Mouse (Mus musculus) neural tube, embryonic 11.5 days (tissue): ENCODE measurements around the gene S100a14. TPM values are rescaled to one million over a fixed set of nuclear protein-coding genes. Genes with fewer than 3 reads are reported as not detected.

Source experiments
- ATAC-seq: fragments of 200-750 bp; cut with Nextera tagmentation; 2 replicates; pipeline ENCODE4 v1.8.0; 2017; ENCODE audit warnings: moderate number of reproducible peaks, mild to moderate bottlenecking, moderate TSS enrichment, moderate library complexity; ENCODE audit not compliant: insufficient read depth, low FRiP score, low TSS enrichment
- DNase-seq: peaks from one replicate; pipeline ENCODE4 v3.0.0-alpha.2; 2015; ENCODE audit warnings: low spot score
- H3K27ac ChIP-seq: fragments of 300-500 bp; sonication (generic); 2 replicates; pipeline ENCODE4 v1.5.1; 2014; ENCODE audit warnings: low read depth, mild to moderate bottlenecking, low read length
- H3K27me3 ChIP-seq: fragments of 300-500 bp; sonication (generic); 2 replicates; pipeline ENCODE4 v1.6.1; 2014; ENCODE audit warnings: mild to moderate bottlenecking, low read length, mixed read lengths; ENCODE audit not compliant: control insufficient read depth, insufficient read depth
- H3K36me3 ChIP-seq: fragments of 300-500 bp; sonication (generic); 2 replicates; pipeline ENCODE4 v1.6.1; 2014; ENCODE audit warnings: mild to moderate bottlenecking, low read length, moderate library complexity, mixed read lengths; ENCODE audit not compliant: control insufficient read depth, insufficient read depth
- H3K4me1 ChIP-seq: fragments of 300-500 bp; sonication (generic); 2 replicates; pipeline ENCODE4 v1.6.1; 2014; ENCODE audit warnings: low read length, mixed read lengths; ENCODE audit not compliant: control insufficient read depth, insufficient read depth
- H3K4me2 ChIP-seq: fragments of 300-500 bp; sonication (generic); 2 replicates; pipeline ENCODE4 v1.6.1; 2014; ENCODE audit warnings: low read depth, mild to moderate bottlenecking, moderate library complexity
- H3K4me3 ChIP-seq: fragments of 300-500 bp; sonication (generic); 2 replicates; pipeline ENCODE4 v1.5.1; 2014; ENCODE audit warnings: low read depth, low read length
- H3K9ac ChIP-seq: fragments of 300-500 bp; sonication (generic); 2 replicates; pipeline ENCODE4 v1.6.1; 2014; ENCODE audit warnings: mild to moderate bottlenecking, low read length
- H3K9me3 ChIP-seq: fragments of 300-500 bp; sonication (generic); 2 replicates; pipeline ENCODE4 v1.6.1; 2016; ENCODE audit warnings: low read length; ENCODE audit not compliant: control insufficient read depth
- WGBS: fragments of 180-500 bp; shearing (Covaris S2); extraction: QIAGEN DNeasy Blood & Tissue Kit; methylation state at CpG from one replicate; pipeline ENCODE4 v1.1.7; 2014; 5-methylcytosine and 5-hydroxymethylcytosine counted together
- polyA plus RNA-seq: library from polyadenylated mRNA; unstranded; fragments of >200 nt; fragmentation: Nextera tagmentation; extraction: Ambion mirVana; gene quantifications from 2 replicates; pipeline ENCODE4 v1.2.1, GENCODE M21; 2014

The S100a14 gene
- polyA plus RNA-seq, 1 experiment from 2014 or later, result not detected

- no peak for DNase-seq
- 76% methylated on average over 5 of the region's 5 CpGs for WGBS
- no peak for ATAC-seq
- H3K4me3 ChIP-seq, result no peak overlapping the region
- H3K9ac ChIP-seq, result no peak overlapping the region
- no peaks in the 10 kb centered on the region for H3K27me3 ChIP-seq
- no peaks in the 10 kb centered on the region for H3K4me1 ChIP-seq
- H3K4me2 ChIP-seq, result no peak overlapping the region
- H3K9me3 ChIP-seq, result no peaks in the 10 kb centered on the region
- H3K36me3 ChIP-seq, result no peaks in the 10 kb centered on the region
- no peak overlapping the region for H3K27ac ChIP-seq
Observed at GRCm38 (mm10) chr3:90531713-90532112, 5.1 kb downstream of the S100a14 start.

DNA sequence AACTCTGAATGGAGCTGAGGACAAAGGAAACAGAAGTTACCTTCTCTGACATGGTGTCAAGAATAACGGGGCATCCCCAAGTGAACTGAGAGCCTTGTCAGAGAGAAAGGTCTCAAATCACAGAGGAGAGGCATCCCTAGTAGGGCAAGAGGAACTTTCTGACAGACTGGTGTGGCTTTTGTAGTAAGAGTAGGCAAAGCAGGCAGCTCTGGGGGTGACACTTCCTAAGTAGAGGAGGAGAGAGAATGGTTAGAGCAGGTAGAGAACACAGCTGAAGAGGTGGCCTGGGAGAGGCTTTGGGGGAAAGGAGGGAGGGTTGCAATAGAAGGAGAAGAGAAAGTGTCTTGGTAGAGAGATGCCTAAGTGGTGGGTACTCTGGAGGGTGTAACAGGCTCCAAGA lies 8.8 kb downstream of the S100a14 start:
- ATAC-seq, result no peak
- Histone ChIP-seq H3K4me3 (no peak overlapping the region), H3K36me3 (no peaks in the 10 kb centered on the region), H3K4me2 (no peak overlapping the region), H3K4me1 (no peaks in the 10 kb centered on the region), H3K27me3 (no peaks in the 10 kb centered on the region), H3K9ac (no peak overlapping the region), H3K9me3 (no peaks in the 10 kb centered on the region), H3K27ac (no peak overlapping the region)
- no peak for DNase-seq
- whole genome bisulfite sequencing, result 82% methylated on average over 1 of the region's 1 CpGs

DNA sequence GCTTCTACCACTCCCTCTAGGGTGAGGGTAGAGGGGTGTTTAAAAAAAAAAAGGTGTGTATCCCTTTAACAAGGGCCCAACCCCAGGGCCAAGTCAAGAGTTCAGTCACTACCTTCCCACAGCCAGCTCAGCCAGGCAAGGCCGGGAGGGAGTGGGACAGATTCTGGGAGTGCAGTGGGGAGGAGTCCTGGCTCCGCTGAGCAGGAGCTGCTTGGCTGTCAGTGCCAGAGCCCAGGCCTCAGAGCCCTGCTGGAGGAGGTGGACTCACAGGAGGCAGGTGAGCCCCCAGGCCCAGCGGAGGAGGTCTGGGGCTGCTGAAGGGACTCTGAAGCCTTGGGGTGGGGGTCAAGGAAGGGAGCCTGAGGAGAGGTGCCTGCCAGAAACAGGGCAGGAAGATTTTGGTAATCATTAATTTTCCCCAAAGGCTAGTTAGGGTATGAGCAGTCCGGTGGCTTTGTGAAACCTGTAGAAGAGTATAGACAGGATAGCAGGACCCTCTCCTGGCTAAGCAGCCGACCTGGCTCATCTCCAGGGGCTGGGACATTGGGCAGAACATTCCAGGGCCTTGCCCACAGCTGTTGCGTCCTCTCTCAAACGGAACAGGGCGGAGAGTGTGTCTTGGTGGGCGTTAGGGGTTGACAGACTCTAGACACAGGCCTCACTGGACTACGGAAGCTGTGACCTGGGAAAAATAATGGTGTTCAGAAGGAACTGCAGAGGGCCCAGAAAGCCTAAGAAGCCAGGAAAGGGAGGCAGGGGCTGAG lies 10.7 kb downstream of the S100a14 start, which contains the start of gene S100a16:
S100a16 (plus strand) TSS at position 114 of the 764 bp plus-strand sequence.
- H3K4me2 ChIP-seq, result no peak within 1 kb of the TSS
- ATAC-seq, result no peak
- H3K9me3 ChIP-seq, result no peaks in the 10 kb centered on the region
- no peak within 1 kb of the TSS for H3K27ac ChIP-seq
- H3K36me3 ChIP-seq, result no peaks in the 10 kb centered on the region
- H3K9ac ChIP-seq, result no peak within 1 kb of the TSS
- WGBS, result 41% methylated on average over 10 of the region's 10 CpGs
- H3K4me1 ChIP-seq, result peaks cover 3% of the 10 kb centered on the region; the same call in 1 of the 2 replicates
- no peak within 1 kb of the TSS for H3K4me3 ChIP-seq
- DNase-seq, result no peak
- no peaks in the 10 kb centered on the region for H3K27me3 ChIP-seq

- ATAC-seq (no peak), DNase-seq (no peak)
- Histone ChIP-seq H3K27me3 (no peaks in the 10 kb centered on the region), H3K4me3 (no peak overlapping the region), H3K9me3 (no peaks in the 10 kb centered on the region), H3K4me1 (peaks cover 3% of the 10 kb centered on the region; the same call in 1 of the 2 replicates), H3K27ac (no peak overlapping the region), H3K4me2 (no peak overlapping the region), H3K9ac (no peak overlapping the region), H3K36me3 (no peaks in the 10 kb centered on the region)
- 82% methylated on average over 5 of the region's 5 CpGs for WGBS
Observed at GRCm38 (mm10) chr3:90537905-90538296, 11.2 kb downstream of the S100a14 start.

DNA sequence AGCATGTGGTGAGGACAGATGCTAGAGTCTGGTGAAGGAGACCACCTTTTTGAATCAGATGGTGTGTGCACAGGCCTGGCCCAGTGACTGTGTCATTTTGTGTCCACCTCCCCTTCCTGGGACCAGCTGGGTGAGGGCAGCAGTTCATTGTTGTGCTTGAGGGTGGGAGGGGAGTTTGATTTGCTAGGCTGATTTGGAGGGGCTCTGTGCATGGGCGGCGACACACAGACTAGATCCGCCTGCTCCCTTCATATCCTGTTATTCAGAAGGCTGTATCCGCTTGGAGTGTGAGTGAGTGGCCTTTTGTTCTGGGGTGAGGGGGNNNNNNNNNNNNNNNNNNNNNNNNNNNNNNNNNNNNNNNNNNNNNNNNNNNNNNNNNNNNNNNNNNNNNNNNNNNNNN lies 14.2 kb downstream of the S100a14 start:
- Histone ChIP-seq H3K27me3 (no peaks in the 10 kb centered on the region), H3K9ac (peak overlapping the region; percentile 23; the same call in 1 of the 2 replicates), H3K27ac (no peak overlapping the region), H3K4me2 (no peak overlapping the region), H3K9me3 (no peaks in the 10 kb centered on the region), H3K4me3 (no peak overlapping the region), H3K4me1 (peaks cover 3% of the 10 kb centered on the region; the same call in 1 of the 2 replicates), H3K36me3 (no peaks in the 10 kb centered on the region)
- ATAC-seq (peak; percentile 58; the same call in 1 of the 2 replicates), DNase-seq (peak; percentile 31)
- 47% methylated on average over 4 of the region's 4 CpGs for WGBS

GRCm38 (mm10) chr3:90549676-90550420 lies 23.2 kb downstream of the S100a14 start:
- no peak overlapping the region for H3K4me3 ChIP-seq
- 44% methylated on average over 5 of the region's 5 CpGs for WGBS
- H3K9me3 ChIP-seq, result no peaks in the 10 kb centered on the region
- no peaks in the 10 kb centered on the region for H3K4me1 ChIP-seq
- H3K36me3 ChIP-seq, result no peaks in the 10 kb centered on the region
- DNase-seq, result no peak
- no peak for ATAC-seq
- no peak overlapping the region for H3K4me2 ChIP-seq
- H3K9ac ChIP-seq, result no peak overlapping the region
- H3K27me3 ChIP-seq, result no peaks in the 10 kb centered on the region
- H3K27ac ChIP-seq, result no peak overlapping the region

GRCm38 (mm10) chr3:90550421-90550790 lies 23.8 kb downstream of the S100a14 start:
- no peak overlapping the region for H3K27ac ChIP-seq
- H3K4me2 ChIP-seq, result no peak overlapping the region
- H3K9ac ChIP-seq, result no peak overlapping the region
- DNase-seq, result no peak
- no peak for ATAC-seq
- no peaks in the 10 kb centered on the region for H3K9me3 ChIP-seq
- H3K4me1 ChIP-seq, result no peaks in the 10 kb centered on the region
- H3K4me3 ChIP-seq, result no peak overlapping the region
- H3K36me3 ChIP-seq, result no peaks in the 10 kb centered on the region
- H3K27me3 ChIP-seq, result no peaks in the 10 kb centered on the region
- 92% methylated on average over 2 of the region's 2 CpGs for WGBS

DNA sequence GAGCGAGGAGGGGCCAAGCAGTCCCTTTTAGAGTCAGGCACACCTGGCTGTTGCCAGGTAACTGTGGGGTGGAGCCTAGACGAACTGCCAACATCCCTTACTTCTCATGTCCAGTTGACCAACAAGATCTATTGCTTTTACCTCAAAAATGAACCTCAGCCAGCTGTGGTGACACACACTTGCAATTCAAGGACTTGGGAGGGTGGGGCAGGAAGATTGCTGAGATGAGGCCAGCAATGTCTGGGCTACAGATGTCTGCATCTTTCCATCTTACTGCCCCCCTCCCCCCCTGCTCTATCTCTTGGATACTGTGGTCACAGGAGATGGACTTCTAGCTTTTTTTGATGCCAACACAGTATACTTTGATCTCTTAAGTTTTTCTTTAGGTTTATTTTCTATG lies 25.6 kb downstream of the S100a14 start:
- H3K9ac ChIP-seq, result no peak overlapping the region
- H3K4me2 ChIP-seq, result no peak overlapping the region
- 83% methylated on average over 2 of the region's 2 CpGs for WGBS
- no peak overlapping the region for H3K4me3 ChIP-seq
- H3K9me3 ChIP-seq, result no peaks in the 10 kb centered on the region
- H3K36me3 ChIP-seq, result no peaks in the 10 kb centered on the region
- H3K27me3 ChIP-seq, result no peaks in the 10 kb centered on the region
- DNase-seq, result no peak
- H3K4me1 ChIP-seq, result no peaks in the 10 kb centered on the region
- no peak overlapping the region for H3K27ac ChIP-seq
- no peak for ATAC-seq

GRCm38 (mm10) chr3:90555954-90556353 lies 29.3 kb downstream of the S100a14 start:
- H3K4me3 ChIP-seq, result no peak overlapping the region
- no peak for ATAC-seq

More at GRCm38 (mm10) chr3:90555954-90556353, 29.3 kb downstream of the S100a14 start:
- Histone ChIP-seq H3K4me1 (no peaks in the 10 kb centered on the region), H3K36me3 (no peaks in the 10 kb centered on the region), H3K9me3 (no peaks in the 10 kb centered on the region), H3K9ac (no peak overlapping the region), H3K4me2 (no peak overlapping the region), H3K27ac (no peak overlapping the region), H3K27me3 (no peaks in the 10 kb centered on the region)
- peak; percentile 15 for DNase-seq
- 58% methylated on average over 5 of the region's 5 CpGs for WGBS
